Mouse (Mus musculus): Measurements from ENCODE around the gene Zcchc14. TPM values are rescaled to one million over a fixed set of nuclear protein-coding genes. Genes with fewer than 3 reads are reported as not detected.

Gene Zcchc14
- polyA plus RNA-seq, 1 experiment from 2014 or later, result 7.9 TPM

DNA sequence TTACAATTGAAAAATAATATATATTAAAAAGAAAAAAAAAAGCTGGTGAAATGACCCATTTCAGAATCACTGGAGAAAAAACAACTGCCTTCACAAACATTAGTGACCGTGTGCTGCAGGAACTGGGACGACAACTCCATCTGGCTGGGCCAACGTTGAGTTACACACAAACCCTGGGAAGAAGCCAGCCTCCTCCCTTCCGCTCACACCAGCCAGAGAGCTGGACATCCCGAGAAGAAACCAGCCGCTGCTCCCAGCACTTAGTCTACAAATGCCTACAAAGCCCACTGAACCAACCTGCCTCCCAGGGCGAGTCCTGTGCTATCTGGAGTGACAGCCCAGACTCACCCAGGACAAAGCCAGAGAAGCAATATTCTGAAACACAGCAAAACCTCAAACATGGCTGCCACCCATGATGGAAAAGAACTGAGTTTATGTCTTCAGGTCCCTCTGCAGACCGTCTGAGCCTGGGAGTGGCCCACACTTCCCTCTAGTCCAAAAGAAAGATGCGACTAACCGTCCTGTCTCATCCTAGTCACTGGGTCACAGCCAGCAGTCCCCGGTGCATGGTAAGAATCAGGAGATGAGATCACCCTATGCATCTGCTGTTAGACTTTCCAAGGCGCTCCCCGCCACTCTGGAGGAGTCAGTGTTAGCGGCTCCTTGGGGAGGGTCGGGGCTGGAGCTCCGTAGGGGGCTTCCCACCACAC lies 90.9 kb downstream of the Zcchc14 start:
- no peak overlapping the region for H3K27ac ChIP-seq (ENCODE audit: low read length)
- H3K4me3 ChIP-seq (ENCODE audit: low read length), result no peak overlapping the region
- H3K9ac ChIP-seq (ENCODE audit: low read length), result no peak overlapping the region
- 76% methylated on average over 16 of the region's 16 CpGs for WGBS
- H3K9me3 ChIP-seq (replicated peaks; ENCODE audit: control insufficient read depth, low read length), result no peaks in the 10 kb centered on the region
- H3K4me1 ChIP-seq (ENCODE audit: control insufficient read depth, insufficient read depth, low read length), result peaks cover 11% of the 10 kb centered on the region
- H3K27me3 ChIP-seq (ENCODE audit: control insufficient read depth, insufficient read depth, low read length), result no peaks in the 10 kb centered on the region
- no peak overlapping the region for H3K4me2 ChIP-seq (ENCODE audit: low read depth, low read length)
- H3K36me3 ChIP-seq (ENCODE audit: control insufficient read depth, insufficient read depth), result peaks cover 6% of the 10 kb centered on the region; the same call in 1 of the 2 replicates
- no peak for ATAC-seq (replicated peaks; ENCODE audit: extremely low read depth, insufficient read depth, low FRiP score)

DNA sequence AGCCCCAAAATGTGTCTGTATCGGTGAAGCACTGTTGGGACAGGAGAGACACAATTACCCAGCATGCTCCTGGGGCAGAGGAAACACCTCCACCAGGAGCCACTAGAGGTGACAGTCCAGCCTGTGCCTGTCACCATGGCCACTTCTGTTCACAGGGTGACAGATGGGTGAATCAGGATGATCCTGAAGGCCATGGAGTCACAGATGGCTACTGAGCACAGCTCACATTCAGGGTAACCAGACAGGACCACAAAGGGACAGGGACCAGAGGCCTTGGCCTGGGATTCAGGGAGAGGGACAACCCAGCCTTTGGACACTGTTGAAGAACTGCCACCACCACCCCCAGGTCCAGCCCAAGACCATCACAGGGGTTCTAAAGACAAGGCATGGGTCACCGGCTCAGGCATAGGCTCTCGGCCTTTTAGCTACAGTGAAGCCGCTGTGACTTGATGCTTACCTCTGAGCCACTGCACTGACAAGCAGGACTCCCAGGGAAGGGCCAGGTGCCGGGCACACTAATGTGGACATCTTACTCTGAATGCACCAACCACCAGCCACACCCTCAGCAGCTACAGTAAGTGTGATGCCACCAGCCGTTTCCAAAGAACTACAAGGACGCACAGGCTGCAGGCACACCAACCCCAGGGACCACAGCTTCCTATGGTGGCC lies 92.1 kb downstream of the Zcchc14 start:
- Histone ChIP-seq H3K9ac (ENCODE audit: low read length) (no peak overlapping the region), H3K4me3 (ENCODE audit: low read length) (no peak overlapping the region), H3K4me2 (ENCODE audit: low read depth, low read length) (no peak overlapping the region), H3K27me3 (ENCODE audit: control insufficient read depth, insufficient read depth, low read length) (no peaks in the 10 kb centered on the region), H3K27ac (ENCODE audit: low read length) (no peak overlapping the region), H3K36me3 (ENCODE audit: control insufficient read depth, insufficient read depth) (peaks cover 6% of the 10 kb centered on the region; the same call in 1 of the 2 replicates), H3K9me3 (replicated peaks; ENCODE audit: control insufficient read depth, low read length) (no peaks in the 10 kb centered on the region), H3K4me1 (ENCODE audit: control insufficient read depth, insufficient read depth, low read length) (peaks cover 11% of the 10 kb centered on the region)
- 94% methylated on average over 7 of the region's 7 CpGs for WGBS
- ATAC-seq (replicated peaks; ENCODE audit: extremely low read depth, insufficient read depth, low FRiP score), result no peak

DNA sequence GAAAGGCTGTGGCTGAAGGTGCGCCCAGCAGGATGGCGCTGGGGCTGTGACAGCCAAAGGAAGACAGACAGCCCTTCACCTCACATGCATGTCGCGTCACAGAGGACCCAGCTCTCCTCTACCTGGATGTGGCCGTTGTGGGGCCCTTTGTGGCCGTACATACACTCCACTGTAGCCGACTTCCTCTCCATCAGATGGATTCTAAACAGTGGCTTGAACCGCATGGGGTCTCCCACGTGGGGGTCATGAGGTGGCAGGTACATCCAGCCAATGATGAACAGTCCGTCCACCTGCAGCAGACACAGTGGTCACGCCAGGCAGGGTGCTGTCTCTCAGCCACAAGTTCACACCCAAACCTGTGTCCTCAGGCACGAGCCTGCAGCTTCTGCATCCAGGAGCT lies 92.9 kb downstream of the Zcchc14 start:
- H3K4me1 ChIP-seq (ENCODE audit: control insufficient read depth, insufficient read depth, low read length), result peaks cover 11% of the 10 kb centered on the region
- no peaks in the 10 kb centered on the region for H3K27me3 ChIP-seq (ENCODE audit: control insufficient read depth, insufficient read depth, low read length)
- H3K27ac ChIP-seq (ENCODE audit: low read length), result no peak overlapping the region
- H3K9me3 ChIP-seq (replicated peaks; ENCODE audit: control insufficient read depth, low read length), result no peaks in the 10 kb centered on the region
- WGBS, result 89% methylated on average over 12 of the region's 12 CpGs
- no peak for ATAC-seq (replicated peaks; ENCODE audit: extremely low read depth, insufficient read depth, low FRiP score)
- no peak overlapping the region for H3K4me2 ChIP-seq (ENCODE audit: low read depth, low read length)
- H3K9ac ChIP-seq (ENCODE audit: low read length), result no peak overlapping the region
- H3K4me3 ChIP-seq (ENCODE audit: low read length), result no peak overlapping the region
- H3K36me3 ChIP-seq (ENCODE audit: control insufficient read depth, insufficient read depth), result peaks cover 6% of the 10 kb centered on the region; the same call in 1 of the 2 replicates

DNA sequence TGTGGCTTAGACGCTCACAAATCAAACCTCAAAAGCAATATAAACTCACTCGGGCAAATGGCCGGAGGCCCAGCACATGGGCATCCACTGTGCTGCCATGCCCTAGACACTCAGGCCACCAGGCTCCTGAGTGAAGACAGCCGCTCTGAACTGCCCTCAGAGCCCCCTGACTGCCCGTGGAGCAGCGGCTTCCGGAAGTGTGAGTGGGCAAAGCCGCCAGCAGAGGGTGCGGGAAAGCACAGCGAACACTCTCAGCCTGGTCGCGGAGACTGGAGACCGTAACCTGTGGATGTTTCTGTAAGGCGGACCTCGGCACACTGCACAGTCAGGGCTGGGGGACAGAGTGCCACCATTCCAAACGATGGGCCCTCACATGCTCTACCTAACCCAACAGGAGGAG lies 94.2 kb downstream of the Zcchc14 start:
- Histone ChIP-seq H3K9ac (ENCODE audit: low read length) (no peak overlapping the region), H3K36me3 (ENCODE audit: control insufficient read depth, insufficient read depth) (peaks cover 18% of the 10 kb centered on the region), H3K4me3 (ENCODE audit: low read length) (no peak overlapping the region), H3K27ac (ENCODE audit: low read length) (no peak overlapping the region), H3K4me2 (ENCODE audit: low read depth, low read length) (no peak overlapping the region), H3K9me3 (replicated peaks; ENCODE audit: control insufficient read depth, low read length) (no peaks in the 10 kb centered on the region), H3K4me1 (ENCODE audit: control insufficient read depth, insufficient read depth, low read length) (peaks cover 11% of the 10 kb centered on the region), H3K27me3 (ENCODE audit: control insufficient read depth, insufficient read depth, low read length) (no peaks in the 10 kb centered on the region)
- no peak for ATAC-seq (replicated peaks; ENCODE audit: extremely low read depth, insufficient read depth, low FRiP score)
- WGBS, result 88% methylated on average over 16 of the region's 16 CpGs

DNA sequence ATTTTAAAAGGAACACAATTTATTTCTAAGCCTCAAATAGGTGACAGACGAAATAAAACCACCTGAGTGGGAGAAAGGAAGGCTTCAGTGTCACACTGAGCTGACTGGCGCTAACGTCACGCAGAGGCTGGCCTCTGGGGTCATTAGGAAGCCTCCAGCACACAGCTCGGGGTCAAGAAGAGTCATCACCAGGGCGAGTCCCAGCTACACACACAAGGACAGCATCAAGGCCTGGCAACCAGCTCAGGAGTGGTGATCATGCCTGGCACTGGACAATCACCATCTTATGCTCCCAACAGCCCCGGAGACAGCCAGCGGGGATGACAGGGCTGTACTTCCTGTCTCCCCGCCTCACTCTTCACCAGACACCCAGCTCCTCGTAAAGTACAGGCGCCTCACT lies 95.0 kb downstream of the Zcchc14 start:
- H3K4me1 ChIP-seq (ENCODE audit: control insufficient read depth, insufficient read depth, low read length), result peaks cover 6% of the 10 kb centered on the region
- no peak for ATAC-seq (replicated peaks; ENCODE audit: extremely low read depth, insufficient read depth, low FRiP score)
- H3K4me2 ChIP-seq (ENCODE audit: low read depth, low read length), result no peak overlapping the region
- H3K4me3 ChIP-seq (ENCODE audit: low read length), result no peak overlapping the region
- no peak overlapping the region for H3K27ac ChIP-seq (ENCODE audit: low read length)
- WGBS, result 83% methylated on average over 11 of the region's 11 CpGs
- no peaks in the 10 kb centered on the region for H3K9me3 ChIP-seq (replicated peaks; ENCODE audit: control insufficient read depth, low read length)
- H3K36me3 ChIP-seq (ENCODE audit: control insufficient read depth, insufficient read depth), result peaks cover 22% of the 10 kb centered on the region
- H3K27me3 ChIP-seq (ENCODE audit: control insufficient read depth, insufficient read depth, low read length), result no peaks in the 10 kb centered on the region
- no peak overlapping the region for H3K9ac ChIP-seq (ENCODE audit: low read length)

DNA sequence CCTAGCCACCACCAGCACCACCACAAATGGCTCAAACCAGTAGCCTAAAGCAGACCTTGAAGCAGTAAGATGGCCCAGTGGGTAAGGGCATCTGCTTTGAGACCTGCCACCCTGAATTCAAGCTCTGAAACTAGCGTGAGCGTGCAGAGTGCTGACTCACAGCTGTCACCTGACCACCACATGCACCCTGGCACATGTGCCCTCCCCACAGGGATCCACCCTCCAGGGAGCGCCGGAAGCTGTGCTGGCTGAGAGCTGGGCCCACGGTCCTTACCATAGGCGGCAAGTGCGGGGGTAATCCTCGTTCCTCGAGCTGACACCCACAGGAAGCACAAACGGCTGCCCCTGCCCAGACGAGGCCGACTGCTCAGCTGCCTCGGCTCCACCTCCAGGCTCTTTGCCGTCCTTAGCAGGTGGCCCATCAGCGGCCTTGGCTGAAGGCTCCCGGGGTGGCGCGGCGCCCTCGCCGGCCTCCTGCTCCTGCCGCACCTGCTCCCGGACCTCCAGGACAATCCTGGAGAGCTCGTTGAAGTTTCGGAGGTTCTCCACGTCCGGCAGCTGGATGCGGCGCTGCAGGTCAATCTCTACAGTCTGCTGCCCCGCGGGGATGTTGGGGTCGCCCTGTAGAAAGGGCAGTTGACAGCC lies 98.7 kb downstream of the Zcchc14 start:
- peaks cover 27% of the 10 kb centered on the region for H3K36me3 ChIP-seq (ENCODE audit: control insufficient read depth, insufficient read depth)
- no peaks in the 10 kb centered on the region for H3K27me3 ChIP-seq (ENCODE audit: control insufficient read depth, insufficient read depth, low read length)

DNA sequence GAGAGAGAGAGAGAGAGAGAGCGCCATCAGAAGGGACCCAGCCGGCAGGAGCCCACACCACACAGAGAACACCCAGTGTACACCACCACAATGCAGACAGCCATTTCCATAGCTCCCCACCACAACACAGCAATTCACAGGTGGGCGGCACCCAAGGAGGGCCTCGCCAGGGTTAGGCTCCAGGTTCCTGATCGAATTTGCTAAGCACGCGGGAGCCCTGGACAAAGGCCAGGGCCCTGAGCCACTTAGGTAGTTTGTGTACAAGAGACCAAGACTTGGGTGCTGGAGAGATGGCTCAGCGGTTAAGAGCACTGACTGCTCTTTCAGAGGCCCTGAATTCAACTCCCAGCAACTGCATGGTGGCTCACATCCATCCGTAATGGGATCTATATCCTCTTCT lies 100.2 kb downstream of the Zcchc14 start:
- Histone ChIP-seq H3K36me3 (ENCODE audit: control insufficient read depth, insufficient read depth) (peaks cover 22% of the 10 kb centered on the region), H3K9me3 (replicated peaks; ENCODE audit: control insufficient read depth, low read length) (no peaks in the 10 kb centered on the region), H3K27ac (ENCODE audit: low read length) (no peak overlapping the region), H3K4me2 (ENCODE audit: low read depth, low read length) (no peak overlapping the region), H3K9ac (ENCODE audit: low read length) (no peak overlapping the region), H3K27me3 (ENCODE audit: control insufficient read depth, insufficient read depth, low read length) (no peaks in the 10 kb centered on the region), H3K4me1 (ENCODE audit: control insufficient read depth, insufficient read depth, low read length) (no peaks in the 10 kb centered on the region), H3K4me3 (ENCODE audit: low read length) (no peak overlapping the region)
- 84% methylated on average over 9 of the region's 9 CpGs for WGBS
- no peak for ATAC-seq (replicated peaks; ENCODE audit: extremely low read depth, insufficient read depth, low FRiP score)

More for the DNA sequence above, 98.7 kb downstream of the Zcchc14 start:
- Histone ChIP-seq H3K9me3 (replicated peaks; ENCODE audit: control insufficient read depth, low read length) (no peaks in the 10 kb centered on the region), H3K4me2 (ENCODE audit: low read depth, low read length) (no peak overlapping the region), H3K27ac (ENCODE audit: low read length) (no peak overlapping the region), H3K9ac (ENCODE audit: low read length) (no peak overlapping the region), H3K4me1 (ENCODE audit: control insufficient read depth, insufficient read depth, low read length) (no peaks in the 10 kb centered on the region), H3K4me3 (ENCODE audit: low read length) (no peak overlapping the region)
- ATAC-seq (replicated peaks; ENCODE audit: extremely low read depth, insufficient read depth, low FRiP score), result no peak
- WGBS, result 94% methylated on average over 32 of the region's 32 CpGs

DNA sequence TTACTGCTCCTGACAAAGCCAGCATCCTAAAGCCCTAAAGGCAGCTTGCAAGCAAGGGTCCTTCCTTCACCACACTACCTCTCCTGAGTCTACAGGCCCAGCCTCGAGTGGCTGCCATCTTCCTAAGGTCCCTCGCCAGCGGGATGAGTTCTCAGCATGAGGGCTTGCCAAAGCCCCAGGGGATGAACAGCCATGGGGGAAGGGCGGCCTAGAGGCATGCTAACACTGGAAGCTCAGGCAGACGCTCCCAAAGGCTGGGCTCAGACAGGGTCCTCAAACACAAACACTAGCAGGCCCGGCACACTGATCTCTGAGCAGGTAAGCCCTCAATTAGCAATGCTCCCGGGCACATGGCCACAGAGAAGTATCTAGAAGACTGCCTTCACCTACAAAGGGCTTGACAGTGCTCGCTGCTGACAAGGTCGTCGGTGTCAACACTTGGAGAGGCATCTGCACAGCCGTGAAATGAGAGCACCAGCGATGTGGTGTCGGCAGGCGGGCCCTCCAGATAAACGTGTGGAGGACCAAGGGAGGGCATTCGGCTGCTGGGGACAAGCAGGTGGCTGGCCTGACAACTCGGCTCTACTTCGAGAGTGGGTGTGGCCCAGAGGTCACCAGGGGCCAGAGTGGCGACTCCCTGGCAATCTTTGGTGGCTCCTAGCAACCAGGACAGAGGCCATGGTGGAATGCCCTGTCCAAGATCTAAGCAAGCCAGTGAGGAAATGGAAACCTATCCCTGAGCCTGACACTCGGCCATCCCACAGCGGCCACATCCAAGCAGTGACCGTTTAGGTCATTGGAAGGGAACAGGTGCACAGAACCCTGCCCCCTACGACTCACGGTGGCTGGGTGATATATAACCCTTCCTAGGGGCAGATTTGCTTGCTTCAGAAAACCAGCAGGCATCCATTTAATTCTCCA lies 101.4 kb downstream of the Zcchc14 start:
- no peaks in the 10 kb centered on the region for H3K9me3 ChIP-seq (replicated peaks; ENCODE audit: control insufficient read depth, low read length)
- peaks cover 22% of the 10 kb centered on the region for H3K36me3 ChIP-seq (ENCODE audit: control insufficient read depth, insufficient read depth)
- H3K9ac ChIP-seq (ENCODE audit: low read length), result no peak overlapping the region
- H3K4me2 ChIP-seq (ENCODE audit: low read depth, low read length), result no peak overlapping the region
- H3K27me3 ChIP-seq (ENCODE audit: control insufficient read depth, insufficient read depth, low read length), result peaks cover 2% of the 10 kb centered on the region; the same call in 1 of the 2 replicates
- H3K27ac ChIP-seq (ENCODE audit: low read length), result no peak overlapping the region
- H3K4me3 ChIP-seq (ENCODE audit: low read length), result no peak overlapping the region
- 53% methylated on average over 24 of the region's 24 CpGs for WGBS
- no peak for ATAC-seq (replicated peaks; ENCODE audit: extremely low read depth, insufficient read depth, low FRiP score)
- no peaks in the 10 kb centered on the region for H3K4me1 ChIP-seq (ENCODE audit: control insufficient read depth, insufficient read depth, low read length)

Data from heart, embryonic 16.5 days (tissue).